Mouse (Mus musculus) kidney, postnatal 0 days (tissue): ENCODE results near the gene Hapln2. TPM values are rescaled to one million over a fixed set of nuclear protein-coding genes. Genes with fewer than 3 reads are reported as not detected.
A peak's percentile ranks its signal among the peaks of the same experiment; 100 is the strongest.

Experiments
- ATAC-seq: fragments of 200-750 bp; cut with Nextera tagmentation; replicated peaks from 2 replicates; pipeline ENCODE4 v1.8.0; 2017; ENCODE audit warnings: low read depth, moderate number of reproducible peaks, moderate TSS enrichment, moderate library complexity; ENCODE audit not compliant: low FRiP score
- DNase-seq: peaks from one replicate; pipeline ENCODE4 v3.0.0-alpha.2; 2016; ENCODE audit warnings: low spot score
- H3K27ac ChIP-seq: fragments of 300-500 bp; sonication (generic); 2 replicates; pipeline ENCODE4 v1.5.1; 2014; ENCODE audit warnings: mild to moderate bottlenecking
- H3K27me3 ChIP-seq: fragments of 300-500 bp; sonication (generic); 2 replicates; pipeline ENCODE4 v1.6.1; 2014; ENCODE audit warnings: low read length, mixed read lengths; ENCODE audit not compliant: insufficient read depth
- H3K36me3 ChIP-seq: fragments of 300-500 bp; sonication (generic); 2 replicates; pipeline ENCODE4 v1.6.1; 2014; ENCODE audit warnings: low read length, mixed read lengths; ENCODE audit not compliant: insufficient read depth
- H3K4me1 ChIP-seq: fragments of 300-500 bp; sonication (generic); replicated peaks from 2 replicates; pipeline ENCODE4 v1.6.1; 2014; ENCODE audit warnings: antibody characterized with exemption, low read length, mixed read lengths; ENCODE audit not compliant: insufficient read depth
- H3K4me2 ChIP-seq: fragments of 300-500 bp; sonication (generic); 2 replicates; pipeline ENCODE4 v1.6.1; 2014; ENCODE audit warnings: mild to moderate bottlenecking, low read length, moderate library complexity, mixed read lengths
- H3K4me3 ChIP-seq: fragments of 300-500 bp; sonication (generic); replicated peaks from 2 replicates; pipeline ENCODE4 v1.5.1; 2014; ENCODE audit warnings: low read depth, low read length
- H3K9ac ChIP-seq: fragments of 300-500 bp; sonication (generic); 2 replicates; pipeline ENCODE4 v1.6.1; 2014; ENCODE audit warnings: low read depth, low read length
- H3K9me3 ChIP-seq: fragments of 300-500 bp; sonication (generic); replicated peaks from 2 replicates; pipeline ENCODE4 v1.6.1; 2016; ENCODE audit warnings: low read length, inconsistent platforms, mixed read lengths
- CTCF ChIP-seq: IDR thresholded peaks from 2 replicates; pipeline ENCODE4 v1.5.1; 2016; ENCODE audit warnings: antibody characterized with exemption, low read depth, mild to moderate bottlenecking, moderate library complexity
- WGBS: fragments of 180-500 bp; shearing (Covaris S2); extraction: QIAGEN DNeasy Blood & Tissue Kit; methylation state at CpG from one replicate; pipeline ENCODE4 v1.1.7; 2014; 5-methylcytosine and 5-hydroxymethylcytosine counted together
- polyA plus RNA-seq: library from polyadenylated mRNA; unstranded; fragments of >200 nt; fragmentation: Nextera tagmentation; extraction: Ambion mirVana; gene quantifications from 2 replicates; pipeline ENCODE4 v1.2.1, GENCODE M21; 2015

Hapln2 gene
- polyA plus RNA-seq, 1 experiment from 2014 or later, result 0.17 TPM

GRCm38 (mm10) chr3:87983627-87984026, 43.8 kb downstream of the Hapln2 start:
- H3K27ac ChIP-seq, result peak overlapping the region; percentile 86
- H3K4me1 ChIP-seq, result peaks cover 60% of the 10 kb centered on the region
- H3K9me3 ChIP-seq, result no peaks in the 10 kb centered on the region
- 22% methylated on average over 6 of the region's 6 CpGs for WGBS
- H3K27me3 ChIP-seq, result no peaks in the 10 kb centered on the region
- H3K4me2 ChIP-seq, result peak overlapping the region; percentile 41; the same call in 1 of the 2 replicates
- ATAC-seq, result no peak
- H3K9ac ChIP-seq, result no peak overlapping the region
- H3K36me3 ChIP-seq, result no peaks in the 10 kb centered on the region
- no peak for DNase-seq
- TF ChIP-seq CTCF, result no peak
- no peak overlapping the region for H3K4me3 ChIP-seq

- Histone ChIP-seq H3K27ac (peak overlapping the region; percentile 86), H3K36me3 (no peaks in the 10 kb centered on the region), H3K27me3 (no peaks in the 10 kb centered on the region), H3K4me2 (peak overlapping the region; percentile 41), H3K9ac (peak overlapping the region; percentile 36; the same call in 1 of the 2 replicates), H3K9me3 (no peaks in the 10 kb centered on the region), H3K4me3 (no peak overlapping the region), H3K4me1 (peaks cover 58% of the 10 kb centered on the region)
- ATAC-seq (peak; percentile 60), DNase-seq (peak; percentile 84)
- WGBS, result 3% methylated on average over 13 of the region's 13 CpGs
- no peak for TF ChIP-seq CTCF
These were observed 44.4 kb downstream of the Hapln2 start for GRCm38 (mm10) chr3:87982836-87983601.

DNA sequence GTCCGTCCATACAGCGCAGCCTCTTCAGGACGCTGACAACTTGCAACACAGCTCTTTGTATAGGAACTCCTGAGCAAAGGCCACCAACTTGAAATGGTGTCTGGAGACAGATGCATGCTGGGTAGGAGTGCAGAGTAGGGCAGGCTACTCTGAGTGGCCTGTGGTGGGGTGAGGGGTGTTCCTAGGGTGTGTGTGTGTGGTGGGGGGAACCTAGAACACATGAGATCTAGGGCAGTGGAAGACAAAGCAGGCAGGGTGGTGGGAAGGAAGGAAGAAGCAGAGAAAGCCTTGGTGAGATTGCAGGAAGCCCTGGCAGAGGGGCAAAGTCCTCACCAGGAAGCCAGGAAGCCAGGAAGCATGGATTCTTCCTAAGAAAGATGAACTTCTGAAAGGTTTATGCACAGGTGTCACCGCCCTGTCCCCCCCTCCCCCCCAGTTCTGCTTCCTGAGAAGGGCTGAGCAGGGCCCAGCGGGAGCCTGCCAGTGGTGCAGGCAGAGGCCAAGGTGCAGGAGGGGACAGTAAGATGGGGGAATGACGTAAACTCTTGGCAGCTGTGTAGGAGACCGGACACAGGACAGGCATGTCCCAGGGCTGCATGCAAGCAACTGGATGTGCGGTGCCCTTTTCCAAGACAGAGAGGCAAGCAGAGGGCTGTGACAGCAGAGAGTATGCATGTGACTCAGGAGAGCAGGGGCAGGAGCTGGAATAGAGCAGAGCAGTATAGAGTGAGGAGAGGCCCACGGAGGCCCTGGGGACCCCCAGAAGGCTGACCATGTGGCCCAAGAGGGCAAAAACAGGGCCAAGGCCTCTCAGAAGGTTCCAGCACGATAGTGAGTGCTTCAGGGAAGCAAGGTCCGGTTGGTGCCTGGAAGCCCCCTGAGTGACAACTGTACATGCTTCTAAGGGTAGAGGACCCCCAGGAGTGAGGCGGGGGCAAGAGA, 45.2 kb downstream of the Hapln2 start:
- Histone ChIP-seq H3K36me3 (0 out of 2 replicates have a peak, but pooled peaks cover under 1% of the 10 kb centered on the region), H3K27ac (peak overlapping the region; percentile 86), H3K4me2 (peak overlapping the region; percentile 41), H3K4me3 (no peak overlapping the region), H3K9ac (peak overlapping the region; percentile 31; the same call in 1 of the 2 replicates), H3K4me1 (peaks cover 50% of the 10 kb centered on the region), H3K27me3 (no peaks in the 10 kb centered on the region), H3K9me3 (no peaks in the 10 kb centered on the region)
- WGBS, result 25% methylated on average over 12 of the region's 12 CpGs
- TF ChIP-seq CTCF, result no peak
- peak; percentile 75 for DNase-seq
- peak; percentile 19; the same call in 1 of the 2 replicates for ATAC-seq

GRCm38 (mm10) chr3:87981214-87981760, 46.1 kb downstream of the Hapln2 start:
- peak overlapping the region; percentile 86 for H3K27ac ChIP-seq
- peaks cover 7% of the 10 kb centered on the region; the same call in 1 of the 2 replicates for H3K36me3 ChIP-seq
- no peaks in the 10 kb centered on the region for H3K27me3 ChIP-seq
- no peak for TF ChIP-seq CTCF
- H3K4me3 ChIP-seq, result no peak overlapping the region
- no peaks in the 10 kb centered on the region for H3K9me3 ChIP-seq
- ATAC-seq (no peak), DNase-seq (no peak)
- H3K4me2 ChIP-seq, result no peak overlapping the region
- H3K4me1 ChIP-seq, result peaks cover 44% of the 10 kb centered on the region
- no peak overlapping the region for H3K9ac ChIP-seq
- 71% methylated on average over 6 of the region's 6 CpGs for WGBS

DNA sequence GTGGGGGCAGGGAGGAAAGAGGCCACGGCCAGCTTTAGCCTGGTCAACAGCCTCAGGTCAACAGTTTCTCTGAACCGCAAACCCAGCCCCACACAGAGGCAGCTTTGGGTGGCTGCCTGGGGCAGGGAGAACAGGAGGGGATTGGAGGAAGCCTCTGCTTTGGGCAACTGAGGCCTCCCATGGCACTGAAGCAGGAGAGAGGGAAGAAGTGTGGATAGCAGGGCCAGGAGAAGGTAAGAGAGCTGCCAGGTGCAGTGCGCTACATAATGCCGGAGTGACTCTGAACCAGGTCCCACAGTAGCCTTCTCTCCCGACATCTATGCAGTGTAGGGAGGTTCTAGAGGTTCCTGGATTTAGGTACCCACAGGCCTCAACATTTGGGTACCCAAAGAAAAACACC, 46.7 kb downstream of the Hapln2 start:
- no peak for TF ChIP-seq CTCF
- DNase-seq, result no peak
- H3K36me3 ChIP-seq, result peaks cover 7% of the 10 kb centered on the region; the same call in 1 of the 2 replicates
- 53% methylated on average over 5 of the region's 5 CpGs for WGBS
- no peaks in the 10 kb centered on the region for H3K9me3 ChIP-seq
- H3K4me1 ChIP-seq, result peaks cover 38% of the 10 kb centered on the region
- no peak for ATAC-seq
- no peak overlapping the region for H3K9ac ChIP-seq
- H3K27ac ChIP-seq, result 0 out of 2 replicates have a peak overlapping the region, but pooled peaks have one; percentile 86
- H3K4me3 ChIP-seq, result no peak overlapping the region
- no peak overlapping the region for H3K4me2 ChIP-seq
- no peaks in the 10 kb centered on the region for H3K27me3 ChIP-seq

DNA sequence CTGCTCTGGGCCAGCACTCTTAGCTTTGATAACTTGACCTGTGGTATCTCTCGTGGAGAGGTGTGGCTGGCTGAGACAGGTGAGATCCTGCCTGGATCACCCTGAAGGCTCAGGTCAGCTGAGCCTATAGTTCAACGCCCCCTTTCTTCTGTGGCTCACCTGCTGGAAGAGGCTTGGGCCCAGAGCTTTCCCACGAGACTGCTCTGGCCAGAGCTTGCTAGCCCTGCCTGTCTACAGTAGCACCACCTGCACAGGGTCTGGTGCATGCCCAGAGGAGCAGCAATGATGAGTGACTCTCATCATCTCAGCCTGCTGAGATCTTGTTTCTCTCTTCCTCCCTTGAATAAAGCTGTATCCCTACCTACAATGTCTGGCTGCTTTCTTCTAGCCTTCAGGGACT, 47.3 kb downstream of the Hapln2 start:
- H3K4me2 ChIP-seq, result no peak overlapping the region
- WGBS, result 54% methylated on average over 3 of the region's 3 CpGs
- peaks cover 7% of the 10 kb centered on the region; the same call in 1 of the 2 replicates for H3K36me3 ChIP-seq
- DNase-seq (no peak), ATAC-seq (no peak)
- peak overlapping the region; percentile 20; the same call in 1 of the 2 replicates for H3K27ac ChIP-seq
- H3K4me3 ChIP-seq, result no peak overlapping the region
- no peaks in the 10 kb centered on the region for H3K27me3 ChIP-seq
- no peak overlapping the region for H3K9ac ChIP-seq
- TF ChIP-seq CTCF, result no peak
- peaks cover 34% of the 10 kb centered on the region for H3K4me1 ChIP-seq
- no peaks in the 10 kb centered on the region for H3K9me3 ChIP-seq
